Mouse (Mus musculus) embryonic facial prominence, embryonic 14.5 days (tissue): ENCODE results near the gene Nfs1. TPM values are rescaled to one million over a fixed set of nuclear protein-coding genes. Genes with fewer than 3 reads are reported as not detected.

Experiments used
- ATAC-seq: fragments of 200-750 bp; cut with Nextera tagmentation; 2 replicates; pipeline ENCODE4 v1.8.0; 2017; ENCODE audit warnings: low read depth, moderate number of reproducible peaks, moderate TSS enrichment
- DNase-seq: peaks from one replicate; pipeline ENCODE4 v3.0.0-alpha.2; 2015; ENCODE audit warnings: low spot score
- H3K27ac ChIP-seq: fragments of 300-500 bp; sonication (generic); replicated peaks from 2 replicates; pipeline ENCODE4 v1.5.1; 2014; ENCODE audit warnings: low read depth, mild to moderate bottlenecking, low read length, moderate library complexity
- H3K27me3 ChIP-seq: fragments of 300-500 bp; sonication (generic); replicated peaks from 2 replicates; pipeline ENCODE4 v1.6.1; 2014; ENCODE audit warnings: low read length; ENCODE audit not compliant: control insufficient read depth, insufficient read depth
- H3K36me3 ChIP-seq: fragments of 300-500 bp; sonication (generic); 2 replicates; pipeline ENCODE4 v1.6.1; 2014; ENCODE audit warnings: low read length, mixed read lengths; ENCODE audit not compliant: control insufficient read depth, insufficient read depth
- H3K4me1 ChIP-seq: fragments of 300-500 bp; sonication (generic); 2 replicates; pipeline ENCODE4 v1.6.1; 2014; ENCODE audit warnings: antibody characterized with exemption, low read length; ENCODE audit not compliant: control insufficient read depth, insufficient read depth
- H3K4me2 ChIP-seq: fragments of 300-500 bp; sonication (generic); 2 replicates; pipeline ENCODE4 v1.6.1; 2014; ENCODE audit warnings: low read depth, mild to moderate bottlenecking, low read length, moderate library complexity, mixed read lengths
- H3K4me3 ChIP-seq: fragments of 300-500 bp; sonication (generic); 2 replicates; pipeline ENCODE4 v1.5.1; 2014; ENCODE audit warnings: low read depth, mild to moderate bottlenecking, low read length
- H3K9ac ChIP-seq: fragments of 300-500 bp; sonication (generic); 2 replicates; pipeline ENCODE4 v1.6.1; 2014; ENCODE audit warnings: low read depth, mild to moderate bottlenecking, low read length, moderate library complexity, mixed read lengths
- H3K9me3 ChIP-seq: fragments of 300-500 bp; sonication (generic); 2 replicates; pipeline ENCODE4 v1.6.1; 2016; ENCODE audit warnings: low read length; ENCODE audit not compliant: control insufficient read depth
- WGBS: fragments of 180-500 bp; shearing (Covaris S2); extraction: QIAGEN DNeasy Blood & Tissue Kit; methylation state at CpG from one replicate; pipeline ENCODE4 v1.1.7; 2014; 5-methylcytosine and 5-hydroxymethylcytosine counted together
- polyA plus RNA-seq: library from polyadenylated mRNA; unstranded; fragments of >200 nt; fragmentation: Nextera tagmentation; extraction: Ambion mirVana; gene quantifications from 2 replicates; pipeline ENCODE4 v1.2.1, GENCODE M21; 2014

The Nfs1 gene
- polyA plus RNA-seq, 1 experiment from 2014 or later: 36.0 TPM

DNA sequence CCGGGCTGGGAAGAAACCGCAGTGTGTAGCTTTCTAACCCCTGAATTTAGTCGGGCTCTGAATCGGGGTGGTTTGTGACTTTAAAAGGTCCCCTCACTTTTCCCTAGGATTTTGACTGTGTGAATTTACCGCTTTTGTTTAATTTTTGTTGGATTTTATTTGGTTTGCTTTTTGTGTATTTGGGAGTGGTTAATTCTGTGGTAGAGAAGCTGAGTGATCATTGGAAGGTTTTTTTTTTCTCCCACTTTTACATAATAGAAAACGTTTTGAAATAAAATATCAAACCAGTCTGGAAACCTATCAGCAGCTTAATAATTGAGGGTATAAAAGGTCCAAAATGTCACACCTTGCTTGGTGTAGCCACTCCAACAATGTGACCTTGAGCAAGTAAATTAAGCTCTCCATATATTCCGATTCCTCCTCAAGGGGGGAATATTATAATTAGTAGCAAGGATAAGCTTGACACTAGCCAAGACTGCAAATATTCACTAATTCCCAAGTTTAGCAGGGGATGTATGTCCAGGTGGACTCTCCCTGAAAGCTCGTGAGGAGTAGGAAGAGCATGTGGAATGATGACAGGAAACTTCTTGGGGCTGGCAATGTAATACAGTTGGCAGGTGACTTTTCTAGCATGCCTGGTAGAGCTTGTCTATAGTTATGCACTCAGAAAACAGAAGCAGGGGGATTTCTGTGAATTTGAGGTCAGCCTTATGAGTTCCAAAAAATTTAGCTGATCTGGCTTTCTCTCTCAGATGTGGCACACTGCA is 37.0 kb upstream of the Nfs1 start:
- ATAC-seq (no peak), DNase-seq (no peak)
- Histone ChIP-seq H3K27ac (peak overlapping the region; percentile 98), H3K4me3 (peak overlapping the region; percentile 98), H3K9ac (peak overlapping the region; percentile 100), H3K27me3 (no peaks in the 10 kb centered on the region), H3K36me3 (peaks cover 31% of the 10 kb centered on the region), H3K4me2 (peak overlapping the region; percentile 74), H3K4me1 (peaks cover 22% of the 10 kb centered on the region), H3K9me3 (no peaks in the 10 kb centered on the region)
- 13% methylated on average over 8 of the region's 8 CpGs for WGBS

DNA sequence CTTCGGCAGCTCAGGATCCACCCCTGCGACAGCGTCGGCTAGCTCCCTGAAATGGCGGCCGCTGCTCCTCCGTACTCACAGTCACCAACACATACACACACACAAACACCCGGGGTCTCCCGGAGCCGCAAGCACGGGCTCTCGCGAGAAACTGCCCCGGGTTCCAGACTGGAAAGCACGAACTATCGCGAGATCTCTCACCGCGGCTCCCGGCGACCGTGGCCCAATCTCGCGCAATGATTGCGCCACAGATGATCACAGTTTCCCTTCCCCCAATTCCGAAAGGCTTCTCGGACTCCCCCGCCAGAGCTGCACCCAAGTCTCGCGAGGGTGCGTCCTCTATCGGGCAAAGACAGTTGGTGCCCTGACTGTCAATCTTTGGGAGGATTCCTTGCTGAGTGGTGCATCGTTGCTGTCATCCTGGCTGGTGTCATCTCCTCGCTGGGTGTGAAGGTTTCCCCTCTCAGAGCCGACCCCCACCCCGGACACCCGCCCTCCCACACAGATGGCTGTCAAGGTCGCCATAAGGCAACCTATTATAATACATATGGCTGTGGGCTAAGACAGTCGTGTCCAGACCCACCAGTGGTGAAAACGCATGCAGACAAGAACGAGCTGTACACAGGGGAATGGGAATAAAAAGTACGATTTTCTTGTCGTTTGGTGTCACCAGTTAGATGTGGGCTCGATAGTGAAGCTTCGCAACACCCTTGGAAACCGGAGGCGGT is 36.3 kb upstream of the Nfs1 start, which contains the start of gene Rbm39:
Gene Rbm39, minus strand, starts transcription at position 145 of the 728 bp plus-strand sequence.
- H3K27me3 ChIP-seq: no peaks in the 10 kb centered on the region
- DNase-seq (peak; percentile 99), ATAC-seq (peak; percentile 97)
- 1% methylated on average over 36 of the region's 47 CpGs for WGBS
- peaks cover 27% of the 10 kb centered on the region for H3K4me1 ChIP-seq
- peak within 1 kb of the TSS; percentile 93 for H3K4me2 ChIP-seq
- H3K9me3 ChIP-seq: no peaks in the 10 kb centered on the region
- H3K36me3 ChIP-seq: peaks cover 37% of the 10 kb centered on the region
- peak within 1 kb of the TSS; percentile 98 for H3K27ac ChIP-seq
- peak within 1 kb of the TSS; percentile 100 for H3K9ac ChIP-seq
- H3K4me3 ChIP-seq: peak within 1 kb of the TSS; percentile 98

GRCm38 (mm10) chr2:156179796-156180093 is 35.8 kb upstream of the Nfs1 start:
- Histone ChIP-seq H3K4me1 (peaks cover 27% of the 10 kb centered on the region), H3K4me3 (peak overlapping the region; percentile 98), H3K9ac (peak overlapping the region; percentile 100), H3K27ac (peak overlapping the region; percentile 98), H3K4me2 (peak overlapping the region; percentile 93; the same call in 1 of the 2 replicates), H3K27me3 (no peaks in the 10 kb centered on the region), H3K36me3 (peaks cover 41% of the 10 kb centered on the region), H3K9me3 (no peaks in the 10 kb centered on the region)
- DNase-seq (no peak), ATAC-seq (peak; percentile 13; the same call in 1 of the 2 replicates)
- under 1% methylated on average over 30 of the region's 41 CpGs for WGBS

GRCm38 (mm10) chr2:156179046-156179795 is 35.2 kb upstream of the Nfs1 start:
- DNase-seq: peak; percentile 91
- WGBS: under 1% methylated on average over 43 of the region's 47 CpGs
- peak overlapping the region; percentile 93 for H3K4me2 ChIP-seq
- H3K4me1 ChIP-seq: peaks cover 27% of the 10 kb centered on the region
- H3K9ac ChIP-seq: peak overlapping the region; percentile 100
- peak overlapping the region; percentile 98 for H3K4me3 ChIP-seq
- 0 out of 2 replicates have a peak, but pooled peaks have one; percentile 31 for ATAC-seq
- H3K27ac ChIP-seq: peak overlapping the region; percentile 98
- H3K36me3 ChIP-seq: peaks cover 47% of the 10 kb centered on the region
- H3K27me3 ChIP-seq: no peaks in the 10 kb centered on the region
- H3K9me3 ChIP-seq: no peaks in the 10 kb centered on the region

- no peaks in the 10 kb centered on the region for H3K9me3 ChIP-seq
Observed at GRCm38 (mm10) chr2:156177651-156178050, 33.7 kb upstream of the Nfs1 start.

DNA sequence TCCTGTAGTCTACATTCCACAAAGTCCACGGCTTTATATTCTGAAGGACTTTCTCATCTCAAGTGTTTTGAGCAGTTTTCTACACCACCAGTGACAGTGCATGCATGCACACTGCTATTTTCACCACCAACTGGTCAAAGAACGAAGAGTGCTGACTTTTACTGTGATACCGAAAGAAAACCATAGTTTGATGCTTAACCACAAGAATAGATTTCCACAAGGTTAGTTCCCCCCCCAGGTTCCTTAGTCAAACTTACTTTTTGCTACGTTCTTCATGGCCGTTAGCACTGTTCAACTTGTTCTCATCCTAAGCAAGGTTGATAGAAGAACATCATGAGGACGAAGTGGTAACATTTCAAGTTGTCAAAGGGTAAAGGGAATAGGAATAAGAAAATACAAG is 33.1 kb upstream of the Nfs1 start:
- DNase-seq: no peak
- Histone ChIP-seq H3K27me3 (no peaks in the 10 kb centered on the region), H3K4me1 (peaks cover 27% of the 10 kb centered on the region), H3K36me3 (peaks cover 66% of the 10 kb centered on the region), H3K4me3 (peak overlapping the region; percentile 6; the same call in 1 of the 2 replicates), H3K27ac (no peak overlapping the region), H3K9me3 (no peaks in the 10 kb centered on the region), H3K9ac (0 out of 2 replicates have a peak overlapping the region, but pooled peaks have one; percentile 22), H3K4me2 (peak overlapping the region; percentile 26)
- 84% methylated on average over 6 of the region's 6 CpGs for WGBS
- ATAC-seq: no peak

More at GRCm38 (mm10) chr2:156177651-156178050, 33.7 kb upstream of the Nfs1 start:
- no peak for DNase-seq
- ATAC-seq: no peak
- H3K36me3 ChIP-seq: peaks cover 60% of the 10 kb centered on the region
- peak overlapping the region; percentile 98 for H3K4me3 ChIP-seq
- H3K9ac ChIP-seq: peak overlapping the region; percentile 100
- H3K4me1 ChIP-seq: peaks cover 27% of the 10 kb centered on the region
- WGBS: 65% methylated on average over 7 of the region's 7 CpGs
- peak overlapping the region; percentile 93 for H3K4me2 ChIP-seq
- no peaks in the 10 kb centered on the region for H3K27me3 ChIP-seq
- H3K27ac ChIP-seq: no peak overlapping the region

- no peak for ATAC-seq
Observed at GRCm38 (mm10) chr2:156166557-156166956, 22.6 kb upstream of the Nfs1 start.

GRCm38 (mm10) chr2:156165478-156165877 is 21.5 kb upstream of the Nfs1 start:
- no peaks in the 10 kb centered on the region for H3K4me1 ChIP-seq
- no peak overlapping the region for H3K9ac ChIP-seq
- H3K27ac ChIP-seq: no peak overlapping the region
- H3K27me3 ChIP-seq: no peaks in the 10 kb centered on the region
- H3K36me3 ChIP-seq: peaks cover 94% of the 10 kb centered on the region
- DNase-seq (no peak), ATAC-seq (no peak)
- WGBS: 95% methylated on average over 1 of the region's 1 CpGs
- no peak overlapping the region for H3K4me2 ChIP-seq
- no peak overlapping the region for H3K4me3 ChIP-seq
- no peaks in the 10 kb centered on the region for H3K9me3 ChIP-seq

More at GRCm38 (mm10) chr2:156166557-156166956, 22.6 kb upstream of the Nfs1 start:
- Histone ChIP-seq H3K27ac (no peak overlapping the region), H3K36me3 (peaks cover 97% of the 10 kb centered on the region), H3K4me1 (no peaks in the 10 kb centered on the region), H3K4me2 (no peak overlapping the region), H3K27me3 (no peaks in the 10 kb centered on the region), H3K9ac (no peak overlapping the region), H3K9me3 (no peaks in the 10 kb centered on the region), H3K4me3 (no peak overlapping the region)
- DNase-seq: no peak
- WGBS: 92% methylated on average over 5 of the region's 5 CpGs
